Mouse (Mus musculus): ENCODE results near the gene Cass4.

The Cass4 gene

GRCm38 (mm10) chr2:172445617-172446016 lies 52.0 kb downstream of the Cass4 start:
- DNase-seq = no peak

- peak; percentile 58 for DNase-seq
These were observed 53.7 kb downstream of the Cass4 start for GRCm38 (mm10) chr2:172447317-172447716.

DNA sequence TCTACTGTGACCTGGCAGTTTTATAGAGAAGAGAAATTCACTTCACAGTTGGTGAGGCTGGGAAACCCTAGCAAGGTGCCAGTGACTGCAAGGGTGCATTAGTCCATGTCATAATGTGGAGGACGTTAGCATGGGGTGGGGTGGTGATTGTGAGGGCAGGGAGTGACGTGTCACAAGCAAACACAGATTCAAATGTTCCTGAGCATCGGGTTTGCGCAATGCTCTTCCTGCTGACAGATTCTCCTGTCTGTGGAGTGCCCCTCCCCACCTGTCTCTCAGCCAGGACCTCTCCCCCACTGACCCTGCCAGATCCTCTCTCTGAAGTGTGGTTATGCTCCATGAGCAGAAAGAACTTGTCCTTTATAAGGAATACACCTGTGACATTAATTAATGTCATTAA lies 54.7 kb downstream of the Cass4 start:
- no peak for DNase-seq

GRCm38 (mm10) chr2:172450640-172451039 lies 57.0 kb downstream of the Cass4 start:
- no peak for DNase-seq

GRCm38 (mm10) chr2:172452031-172452430 lies 58.4 kb downstream of the Cass4 start:
- DNase-seq = no peak

GRCm38 (mm10) chr2:172452458-172452857 lies 58.9 kb downstream of the Cass4 start:
- peak; percentile 22 for DNase-seq

GRCm38 (mm10) chr2:172458496-172458895 lies 64.9 kb downstream of the Cass4 start, which contains the start of gene Gcnt7:
Gcnt7 (minus strand) TSS chr2:172458596.
- no peak for DNase-seq

DNA sequence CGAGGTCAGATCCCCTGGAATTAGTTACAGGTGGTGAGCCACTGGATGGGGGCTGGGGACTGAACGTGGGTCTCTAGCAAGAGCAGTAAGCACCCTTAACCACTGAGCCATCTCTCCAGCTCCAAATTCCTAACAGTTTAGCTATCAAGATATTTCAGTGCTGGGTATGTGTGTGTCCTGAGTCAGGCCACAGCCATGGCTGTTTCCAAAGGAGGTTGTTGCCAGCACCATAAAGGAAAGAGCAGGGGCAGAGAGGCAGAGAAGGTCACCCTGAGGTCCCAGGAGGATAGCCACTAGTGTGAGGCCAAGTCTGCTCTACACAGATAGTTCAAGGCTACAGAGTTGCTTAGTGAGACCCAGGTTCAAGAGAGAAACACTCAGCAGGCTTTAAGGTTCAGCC lies 67.1 kb downstream of the Cass4 start:
- DNase-seq = no peak

DNA sequence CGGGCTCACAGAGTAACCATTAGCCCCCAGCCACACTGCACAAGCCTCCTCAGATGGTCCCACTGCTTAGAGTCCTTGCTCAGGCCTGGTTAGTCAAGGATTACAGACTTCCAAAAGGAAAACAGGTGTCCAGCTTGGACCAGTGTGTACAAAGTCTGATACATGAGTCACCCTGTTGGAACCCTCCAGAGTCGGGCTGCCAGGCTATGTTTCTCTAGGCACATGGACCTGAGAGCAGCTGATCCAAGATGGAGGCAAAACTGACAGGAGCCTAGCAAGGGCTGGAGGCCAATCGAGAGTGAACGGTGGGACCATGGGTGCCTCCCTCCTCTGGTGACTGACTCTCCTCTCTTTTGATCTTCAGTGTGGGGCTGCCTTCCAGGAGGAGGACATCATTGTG lies 69.2 kb downstream of the Cass4 start:
- no peak for DNase-seq

GRCm38 (mm10) chr2:172466427-172467132 lies 73.0 kb downstream of the Cass4 start:
- DNase-seq = peak; percentile 31

GRCm38 (mm10) chr2:172467206-172467605 lies 73.6 kb downstream of the Cass4 start:
- DNase-seq = no peak

- DNase-seq = peak; percentile 63
These were observed 74.8 kb downstream of the Cass4 start for GRCm38 (mm10) chr2:172468346-172468819.

GRCm38 (mm10) chr2:172472318-172472717 lies 78.7 kb downstream of the Cass4 start, which contains the start of gene Fam209:
Fam209 (plus strand) TSS chr2:172472520.
- no peak for DNase-seq

DNA sequence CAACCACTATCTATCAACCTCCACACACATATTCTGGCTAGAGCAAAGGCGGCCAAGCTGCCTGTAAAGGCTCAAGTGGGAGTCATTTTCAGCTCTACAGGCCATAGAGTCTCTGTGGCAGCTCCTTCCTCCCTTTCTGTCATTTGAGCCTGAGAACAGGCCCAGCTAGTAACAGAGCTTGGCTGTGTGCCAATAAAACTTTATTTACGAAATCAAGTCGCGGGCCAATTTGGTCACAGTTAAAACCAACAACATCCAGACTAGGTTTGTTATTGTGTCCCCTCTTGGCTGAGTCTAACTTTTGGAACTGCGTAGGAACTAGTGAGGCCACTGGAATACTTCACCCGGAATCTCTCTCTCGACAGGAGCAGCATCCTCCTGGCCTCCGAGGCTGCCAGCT lies 80.0 kb downstream of the Cass4 start:
- no peak for DNase-seq

DNA sequence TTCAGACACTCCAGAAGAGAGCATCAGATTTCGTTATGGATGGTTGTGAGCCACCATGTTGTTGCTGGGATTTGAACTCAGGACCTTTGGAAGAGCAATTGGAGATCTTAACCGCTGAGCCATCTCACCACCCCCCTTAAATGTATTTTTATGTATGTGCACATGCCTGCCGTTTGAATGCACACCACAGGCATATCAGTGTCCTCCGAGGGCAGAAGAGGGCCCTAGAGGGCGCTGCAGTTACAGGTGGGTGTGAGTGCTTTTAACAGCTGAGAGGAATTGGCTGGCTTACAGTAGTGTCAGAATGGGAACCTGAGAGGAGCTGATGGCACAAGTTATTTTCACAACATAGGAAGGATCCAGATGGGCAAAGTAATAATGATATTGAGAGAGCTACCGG lies 81.4 kb downstream of the Cass4 start:
- DNase-seq = peak; percentile 55

- no peak for DNase-seq
These were observed 83.2 kb downstream of the Cass4 start for GRCm38 (mm10) chr2:172476707-172477260.

- DNase-seq = no peak
These were observed 83.8 kb downstream of the Cass4 start for GRCm38 (mm10) chr2:172477350-172477749.

- peak; percentile 67 for DNase-seq
These were observed 84.3 kb downstream of the Cass4 start for GRCm38 (mm10) chr2:172477860-172478259.

GRCm38 (mm10) chr2:172480296-172480695 lies 86.7 kb downstream of the Cass4 start:
- DNase-seq = no peak

DNA sequence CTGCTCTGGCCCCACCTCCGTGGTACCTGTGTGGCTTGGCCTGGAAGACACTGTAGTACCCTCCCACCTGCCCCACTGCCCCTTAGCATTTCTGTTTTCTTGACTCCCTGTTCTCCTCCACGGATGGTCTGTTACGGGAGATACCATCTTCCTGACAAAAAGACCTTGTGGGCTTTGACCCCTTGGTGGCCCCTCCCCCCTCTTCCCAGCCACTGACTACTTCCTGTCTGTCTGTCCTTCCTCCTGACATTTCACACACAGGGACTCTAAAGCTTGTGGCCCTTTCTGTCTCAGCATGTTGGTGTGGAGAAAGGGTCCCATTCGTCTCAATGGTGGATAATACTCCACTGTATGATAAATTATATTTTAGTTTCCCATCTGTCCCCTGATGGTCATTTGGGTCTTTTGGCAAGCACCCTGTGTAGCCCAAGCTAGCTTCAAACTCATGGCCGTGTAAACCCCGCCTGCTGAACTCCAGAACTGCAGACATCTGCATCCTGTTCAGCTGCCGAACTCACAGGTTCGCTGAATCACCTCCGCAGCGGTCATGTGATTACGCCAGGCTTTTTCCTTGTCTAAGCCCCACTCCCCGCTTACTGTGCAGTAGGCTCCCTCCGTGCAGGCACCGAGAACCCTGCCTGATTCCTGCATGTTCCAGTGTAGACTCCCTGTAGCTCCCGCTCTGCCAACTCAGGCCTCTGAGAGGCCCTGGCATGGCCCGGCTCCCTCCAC lies 88.2 kb downstream of the Cass4 start:
- no peak for DNase-seq
